Mouse (Mus musculus) cerebellum, adult 18-20 months (tissue): ENCODE results near the gene Rassf8.

ENCODE experiments used
- DNase-seq, 2 experiments: peaks; one replicate each; pipeline ENCODE4 v3.0.0; 2021

Gene Rassf8

GRCm38 (mm10) chr6:145746132-145746849, at the start of gene Rassf8:
TSS of gene Rassf8 (plus strand) at chr6:145746748.
- DNase-seq = peak; percentile 89

GRCm38 (mm10) chr6:145701021-145701540, 45.5 kb upstream of the Rassf8 start:
- no peak for DNase-seq

- DNase-seq = no peak
Observed at GRCm38 (mm10) chr6:145703667-145704066, 42.9 kb upstream of the Rassf8 start.

- DNase-seq = no peak
Observed at GRCm38 (mm10) chr6:145709956-145710720, 36.4 kb upstream of the Rassf8 start.

GRCm38 (mm10) chr6:145710797-145711196, 35.8 kb upstream of the Rassf8 start:
- peak in 1 of 2 experiments; percentile 4 for DNase-seq

- no peak for DNase-seq
Observed at GRCm38 (mm10) chr6:145711320-145711719, 35.2 kb upstream of the Rassf8 start.

GRCm38 (mm10) chr6:145713241-145714114, 33.1 kb upstream of the Rassf8 start:
- no peak for DNase-seq

GRCm38 (mm10) chr6:145714131-145714530, 32.4 kb upstream of the Rassf8 start:
- no peak for DNase-seq

GRCm38 (mm10) chr6:145722596-145722995, 24.0 kb upstream of the Rassf8 start:
- no peak for DNase-seq

GRCm38 (mm10) chr6:145723131-145723863, 23.3 kb upstream of the Rassf8 start:
- no peak for DNase-seq

GRCm38 (mm10) chr6:145725849-145726248, 20.7 kb upstream of the Rassf8 start:
- no peak for DNase-seq

GRCm38 (mm10) chr6:145726986-145727385, 19.6 kb upstream of the Rassf8 start:
- no peak for DNase-seq

GRCm38 (mm10) chr6:145732868-145733267, 13.7 kb upstream of the Rassf8 start:
- DNase-seq = no peak

- DNase-seq = no peak
Observed at GRCm38 (mm10) chr6:145733276-145733675, 13.3 kb upstream of the Rassf8 start.

- DNase-seq = no peak
Observed at GRCm38 (mm10) chr6:145733911-145734310, 12.6 kb upstream of the Rassf8 start.

- DNase-seq = no peak
Observed at GRCm38 (mm10) chr6:145736099-145736498, 10.4 kb upstream of the Rassf8 start.

GRCm38 (mm10) chr6:145739231-145739630, 7.3 kb upstream of the Rassf8 start:
- no peak for DNase-seq

- no peak for DNase-seq
Observed at GRCm38 (mm10) chr6:145740011-145740410, 6.5 kb upstream of the Rassf8 start.

GRCm38 (mm10) chr6:145745291-145745690, 1.3 kb upstream of the Rassf8 start:
- DNase-seq = no peak

GRCm38 (mm10) chr6:145746921-145747670, 548 bp downstream of the Rassf8 start:
- peak in 1 of 2 experiments; percentile 55 for DNase-seq
